Comparison of ENCODE assay signal across 10 mouse cellular contexts in genomic region chr13:37481514-37481913, GRCm38 (mm10).
DNase-seq lines count a peak whose midpoint lies in the region; ATAC-seq and TF ChIP-seq lines count a peak whose summit lies in the region.
"Had no signal": no experiment of that assay in that cellular context is flagged by ENCODE, and none has a peak within 500 bp of the region (broad histone marks: within the 10 kb centered on the region; RNA-seq: fewer than 3 reads in every experiment).

No protein-coding gene starts in this region.

- H3K9ac ChIP-seq in heart, embryonic 11.5 days (ENCODE audit: low read depth, low read length), result no peak overlapping the region
- no peak overlapping the region for H3K9ac ChIP-seq in kidney, postnatal 0 days (ENCODE audit: low read depth, low read length)
- H3K9ac ChIP-seq in neural tube, embryonic 13.5 days, result no peak overlapping the region
- H3K9ac ChIP-seq in neural tube, embryonic 15.5 days (replicated peaks), result no peak overlapping the region

- H3K27ac ChIP-seq in heart, embryonic 10.5 days, result 0 out of 2 replicates have a peak overlapping the region, but pooled peaks have one; percentile 86
- H3K27ac ChIP-seq in heart, embryonic 11.5 days (ENCODE audit: low read depth, low read length), result no peak overlapping the region; the same call in 1 of the 2 replicates
- peak overlapping the region; percentile 64; the same call in 1 of the 2 replicates for H3K27ac ChIP-seq in kidney, postnatal 0 days
- peak overlapping the region; percentile 28; the same call in 1 of the 2 replicates for H3K27ac ChIP-seq in neural tube, embryonic 13.5 days (replicated peaks)
- no peak overlapping the region for H3K27ac ChIP-seq in neural tube, embryonic 15.5 days (replicated peaks)

- no peak overlapping the region for H3K4me2 ChIP-seq in heart, embryonic 11.5 days
- no peak overlapping the region for H3K4me2 ChIP-seq in kidney, postnatal 0 days (ENCODE audit: low read length)
- H3K4me2 ChIP-seq in neural tube, embryonic 13.5 days, result no peak overlapping the region
- H3K4me2 ChIP-seq in neural tube, embryonic 15.5 days, result no peak overlapping the region

- no peak for DNase-seq in heart, embryonic 10.5 days (ENCODE audit: low spot score)
- DNase-seq in kidney, postnatal 0 days (ENCODE audit: low spot score), result no peak
- no peak for DNase-seq in kidney, postnatal 25 days
- DNase-seq: cerebellum, postnatal 25 days; thymus, postnatal 25 days had no signal

- H3K9me3 ChIP-seq in heart, embryonic 10.5 days, result no peaks in the 10 kb centered on the region
- no peaks in the 10 kb centered on the region for H3K9me3 ChIP-seq in heart, embryonic 11.5 days (replicated peaks; ENCODE audit: control insufficient read depth, low read length)
- H3K9me3 ChIP-seq in kidney, postnatal 0 days (replicated peaks; ENCODE audit: low read length), result no peaks in the 10 kb centered on the region
- no peaks in the 10 kb centered on the region for H3K9me3 ChIP-seq in neural tube, embryonic 13.5 days
- no peaks in the 10 kb centered on the region for H3K9me3 ChIP-seq in neural tube, embryonic 15.5 days (replicated peaks)

- no peaks in the 10 kb centered on the region for H3K27me3 ChIP-seq in heart, embryonic 10.5 days (ENCODE audit: insufficient read depth, poor library complexity, severe bottlenecking)
- H3K27me3 ChIP-seq in heart, embryonic 11.5 days (ENCODE audit: control insufficient read depth, insufficient read depth, low read length), result no peaks in the 10 kb centered on the region
- no peaks in the 10 kb centered on the region for H3K27me3 ChIP-seq in kidney, postnatal 0 days (ENCODE audit: insufficient read depth, low read length)
- H3K27me3 ChIP-seq in neural tube, embryonic 13.5 days, result no peaks in the 10 kb centered on the region
- peaks cover 6% of the 10 kb centered on the region; the same call in 1 of the 2 replicates for H3K27me3 ChIP-seq in neural tube, embryonic 15.5 days (replicated peaks)

- no peak for ATAC-seq in heart, embryonic 11.5 days (replicated peaks; ENCODE audit: insufficient number of reproducible peaks, low FRiP score, low TSS enrichment)
- no peak for ATAC-seq in kidney, postnatal 0 days (replicated peaks; ENCODE audit: low FRiP score, low read depth)
- ATAC-seq in neural tube, embryonic 13.5 days (ENCODE audit: low read depth), result no peak
- no peak for ATAC-seq in neural tube, embryonic 15.5 days (ENCODE audit: low FRiP score)
- ATAC-seq in CD4-positive, CD25-positive, alpha-beta regulatory T cell, adult 4 months, result no peak
- ATAC-seq: midbrain, embryonic 16.5 days had no signal

- peaks cover 43% of the 10 kb centered on the region for H3K4me1 ChIP-seq in heart, embryonic 10.5 days
- peaks cover 30% of the 10 kb centered on the region for H3K4me1 ChIP-seq in heart, embryonic 11.5 days (ENCODE audit: control insufficient read depth, insufficient read depth, low read length)
- H3K4me1 ChIP-seq in kidney, postnatal 0 days (replicated peaks; ENCODE audit: insufficient read depth, low read length), result peaks cover 23% of the 10 kb centered on the region
- H3K4me1 ChIP-seq in neural tube, embryonic 13.5 days (replicated peaks), result peaks cover 25% of the 10 kb centered on the region
- peaks cover 28% of the 10 kb centered on the region for H3K4me1 ChIP-seq in neural tube, embryonic 15.5 days

- H3K36me3 ChIP-seq in heart, embryonic 10.5 days, result no peaks in the 10 kb centered on the region
- H3K36me3 ChIP-seq in heart, embryonic 11.5 days (ENCODE audit: control insufficient read depth, insufficient read depth, low read length), result no peaks in the 10 kb centered on the region
- H3K36me3 ChIP-seq in kidney, postnatal 0 days (ENCODE audit: insufficient read depth, low read length), result no peaks in the 10 kb centered on the region
- H3K36me3 ChIP-seq in neural tube, embryonic 13.5 days, result no peaks in the 10 kb centered on the region
- no peaks in the 10 kb centered on the region for H3K36me3 ChIP-seq in neural tube, embryonic 15.5 days

- 67% methylated on average over 5 of the region's 5 CpGs for WGBS in heart, embryonic 10.5 days
- 63% methylated on average over 5 of the region's 5 CpGs for WGBS in heart, embryonic 11.5 days (ENCODE audit: insufficient replicate concordance)
- 46% methylated on average over 5 of the region's 5 CpGs for WGBS in kidney, postnatal 0 days
- WGBS in neural tube, embryonic 13.5 days, result 44% methylated on average over 5 of the region's 5 CpGs
- WGBS in neural tube, embryonic 15.5 days, result 59% methylated on average over 5 of the region's 5 CpGs

- TF ChIP-seq CTCF in kidney, postnatal 0 days (IDR thresholded peaks at IDR 0.05; ENCODE audit: low read depth), result no peak

- no peak overlapping the region for H3K4me3 ChIP-seq in heart, embryonic 10.5 days
- H3K4me3 ChIP-seq in heart, embryonic 11.5 days (ENCODE audit: low read depth, low read length), result no peak overlapping the region
- H3K4me3 ChIP-seq in kidney, postnatal 0 days (replicated peaks; ENCODE audit: low read depth, low read length), result no peak overlapping the region
- no peak overlapping the region for H3K4me3 ChIP-seq in neural tube, embryonic 13.5 days
- H3K4me3 ChIP-seq in neural tube, embryonic 15.5 days (replicated peaks), result no peak overlapping the region

Comparison
In these comparisons a context has a peak if more than half of its experiments do, and no peak if none do; other contexts are left out.
1. H3K27ac ChIP-seq: peak in heart, embryonic 10.5 days (single experiment), kidney, postnatal 0 days (single experiment) and neural tube, embryonic 13.5 days (single experiment); none in heart, embryonic 11.5 days (single experiment) and neural tube, embryonic 15.5 days (single experiment).